Mouse (Mus musculus) layer of hippocampus, postnatal 10 days (tissue): ENCODE data around the gene Lingo3. TPM values are rescaled to one million over a fixed set of nuclear protein-coding genes. Genes with fewer than 3 reads are reported as not detected.

ENCODE experiments used
- DNase-seq, 2 experiments: peaks; one replicate each; pipeline ENCODE4 v3.0.0; 2021; ENCODE audit warnings: low spot score in 2 of 2
- long read RNA-seq: library from polyadenylated mRNA; stranded (forward); transcript quantifications from one replicate; pipeline ENCODE4 v2.0.0, GENCODE M21; 2023
- total RNA-seq, 2 experiments: library from RNA; stranded (reverse); gene quantifications; 2 replicates each; pipeline ENCODE4 v1.2.3; 2021

Lingo3 gene
- 10 to 100 TPM; 20.4 to 25.9 TPM for total RNA-seq
- long read RNA-seq, transcript Lingo3-201 (2 exons, 3,439 nt) = major isoform, 16 of 20 reads
- long read RNA-seq, partial matches to known transcripts = 0 of 20 reads
- long read RNA-seq, other reads (novel, unspliced or antisense) = 4 of 20 reads

- DNase-seq = peak; percentile 66 to 76
Measured at GRCm38 (mm10) chr10:80843931-80844547, at the start of gene Lingo3. Lingo3 (minus strand) TSS chr10:80844039.

GRCm38 (mm10) chr10:80887181-80887580, 43.3 kb upstream of the Lingo3 start:
- DNase-seq = no peak

DNA sequence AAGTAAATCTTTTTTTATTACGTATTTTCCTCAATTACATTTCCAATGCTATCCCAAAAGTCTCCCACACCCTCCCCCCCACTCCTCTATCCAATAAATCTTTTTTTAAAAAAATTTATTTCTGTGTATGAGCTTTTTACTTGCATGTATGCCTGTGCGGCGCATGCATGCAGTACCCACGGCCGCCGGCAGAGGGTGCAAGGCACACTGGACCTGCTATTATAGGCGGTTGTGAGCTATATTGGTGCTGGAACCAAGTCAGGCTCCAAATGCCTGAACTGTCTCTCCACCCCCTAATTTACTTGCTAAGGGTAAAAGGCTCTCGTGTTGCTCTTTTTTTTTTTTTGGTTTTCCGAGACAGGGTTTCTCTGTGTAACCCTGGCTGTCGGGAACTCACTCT, 37.5 kb upstream of the Lingo3 start:
- DNase-seq = peak; percentile 75

GRCm38 (mm10) chr10:80880901-80881300, 37.1 kb upstream of the Lingo3 start:
- DNase-seq = no peak

DNA sequence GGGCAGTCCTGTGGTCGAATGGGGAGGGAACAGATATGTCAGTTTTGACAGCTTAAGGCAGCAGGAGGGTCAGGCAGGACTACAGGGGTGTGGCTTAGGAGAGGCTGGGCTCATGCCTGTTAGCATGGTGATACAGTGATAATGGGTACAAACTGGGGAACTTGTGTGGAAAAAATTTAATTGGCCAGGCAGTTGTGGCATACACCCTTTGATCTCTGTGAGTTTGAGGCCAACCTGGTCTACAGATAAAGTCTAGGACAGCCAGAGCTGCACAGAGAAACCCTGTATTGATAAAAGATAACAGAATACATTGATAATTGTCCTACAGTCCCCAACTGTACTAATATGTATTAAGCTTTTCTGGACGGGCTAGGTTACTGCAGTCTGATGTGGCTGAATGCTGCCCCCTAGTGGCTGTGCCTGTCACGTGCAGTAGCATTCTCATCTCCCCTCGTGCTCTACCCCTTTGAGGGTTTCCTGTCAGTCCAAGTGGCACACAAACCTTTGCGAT, 36.3 kb upstream of the Lingo3 start:
- DNase-seq = peak; percentile 71 to 72

DNA sequence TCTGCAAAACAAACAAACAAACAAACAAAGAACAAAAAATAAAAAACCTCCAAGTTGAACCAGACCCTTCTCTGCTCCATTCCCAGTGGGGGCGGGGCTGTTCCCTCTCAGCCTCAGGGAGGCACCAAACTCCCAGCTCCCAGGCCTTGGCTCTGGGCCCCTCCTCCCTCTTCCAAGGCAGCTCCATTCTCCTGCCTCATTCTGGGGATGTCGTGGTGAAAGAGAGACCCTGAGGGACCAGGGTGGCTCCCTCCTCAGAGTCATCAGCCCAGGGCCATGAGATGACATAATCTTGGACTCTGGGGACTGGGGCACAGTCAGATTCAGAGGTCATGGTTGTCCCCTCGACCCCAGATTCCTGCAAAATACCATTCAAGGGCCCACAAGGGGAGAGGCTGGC, 32.8 kb upstream of the Lingo3 start:
- no peak for DNase-seq

DNA sequence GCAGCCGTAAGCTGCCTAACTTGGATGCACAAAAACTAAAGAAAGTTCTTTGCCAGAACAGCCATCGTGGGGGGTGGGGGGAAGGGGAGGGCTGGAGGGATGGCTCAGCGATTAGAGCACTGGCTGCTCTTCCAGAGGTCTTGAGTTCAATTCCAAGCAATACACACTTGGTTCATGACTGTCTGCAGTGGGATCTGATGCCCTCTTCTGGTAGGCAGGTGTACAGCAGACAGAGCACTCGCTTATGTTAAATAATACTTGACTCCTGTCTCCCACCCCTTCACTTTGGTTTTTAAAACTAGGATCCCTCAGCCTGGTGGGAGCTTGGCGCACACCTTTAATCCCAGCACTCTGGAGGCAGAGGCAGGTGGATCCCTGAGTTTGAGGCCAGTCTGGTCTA, 32.2 kb upstream of the Lingo3 start:
- DNase-seq = peak; percentile 63 to 70

DNA sequence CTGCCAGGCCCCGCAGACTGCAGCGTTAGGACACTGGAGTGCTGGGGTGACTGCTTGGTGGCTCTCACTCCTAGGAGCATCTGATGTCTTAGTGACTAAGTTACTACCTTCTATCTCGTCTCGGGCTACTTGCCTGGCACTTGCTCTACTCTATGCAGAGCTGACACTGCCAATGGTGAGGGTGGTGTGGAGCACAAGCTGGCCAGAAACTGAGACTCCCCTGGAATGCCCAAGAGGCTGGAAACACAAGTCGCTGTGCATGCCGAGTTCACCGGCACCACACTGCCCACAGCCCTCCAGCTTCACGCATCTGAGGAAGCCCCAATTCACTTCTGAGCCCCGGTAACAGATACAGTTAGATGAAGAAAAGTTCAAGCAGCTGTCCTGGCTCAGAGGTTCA, 30.2 kb upstream of the Lingo3 start:
- no peak for DNase-seq

DNA sequence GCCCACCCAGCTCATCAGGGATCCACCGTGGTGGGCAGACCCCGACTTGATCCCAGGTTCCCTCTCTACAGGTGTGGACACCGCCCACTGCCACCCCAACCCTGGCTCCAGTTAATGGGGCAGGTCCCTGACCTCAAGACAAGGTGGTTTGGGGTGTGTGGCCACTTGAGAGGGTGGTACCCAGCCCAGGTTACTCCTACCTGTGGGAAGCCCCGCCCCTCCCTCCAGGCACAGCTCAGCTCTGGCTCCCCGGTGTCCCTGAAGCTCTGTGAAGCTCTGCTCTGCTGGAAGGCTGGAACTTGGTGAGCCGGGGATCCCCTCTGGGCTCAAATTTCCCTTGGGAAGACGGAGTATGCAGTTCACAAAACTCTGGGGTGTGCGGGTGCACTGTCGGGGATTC, 27.7 kb upstream of the Lingo3 start, which contains the start of gene Tmprss9:
Tmprss9 (plus strand) TSS at position 268 of the 400 bp plus-strand sequence.
- DNase-seq = no peak

- no peak for DNase-seq
Measured at GRCm38 (mm10) chr10:80870993-80871392, 27.2 kb upstream of the Lingo3 start.

DNA sequence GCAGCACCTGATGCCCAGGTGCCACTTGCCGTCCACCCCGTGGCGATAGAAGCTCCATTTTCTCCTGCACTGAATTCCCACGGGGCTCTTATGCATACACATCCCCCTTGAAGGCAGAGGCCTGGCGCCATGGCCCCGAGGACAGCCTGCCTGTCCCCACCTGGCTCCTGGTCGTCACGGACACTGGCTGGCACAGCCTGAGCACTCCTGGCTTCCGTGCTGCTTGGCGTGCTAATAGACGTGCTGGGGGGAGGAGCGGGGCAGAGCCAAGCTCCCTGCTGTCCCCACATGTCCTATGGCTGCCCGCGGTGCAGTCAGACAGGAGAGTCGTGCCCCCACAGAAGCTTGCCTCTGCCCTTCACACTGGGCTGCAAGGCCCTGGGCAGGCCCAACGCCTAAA, 20.6 kb upstream of the Lingo3 start:
- no peak for DNase-seq

- DNase-seq = no peak
Measured at GRCm38 (mm10) chr10:80862305-80862704, 18.5 kb upstream of the Lingo3 start.

DNA sequence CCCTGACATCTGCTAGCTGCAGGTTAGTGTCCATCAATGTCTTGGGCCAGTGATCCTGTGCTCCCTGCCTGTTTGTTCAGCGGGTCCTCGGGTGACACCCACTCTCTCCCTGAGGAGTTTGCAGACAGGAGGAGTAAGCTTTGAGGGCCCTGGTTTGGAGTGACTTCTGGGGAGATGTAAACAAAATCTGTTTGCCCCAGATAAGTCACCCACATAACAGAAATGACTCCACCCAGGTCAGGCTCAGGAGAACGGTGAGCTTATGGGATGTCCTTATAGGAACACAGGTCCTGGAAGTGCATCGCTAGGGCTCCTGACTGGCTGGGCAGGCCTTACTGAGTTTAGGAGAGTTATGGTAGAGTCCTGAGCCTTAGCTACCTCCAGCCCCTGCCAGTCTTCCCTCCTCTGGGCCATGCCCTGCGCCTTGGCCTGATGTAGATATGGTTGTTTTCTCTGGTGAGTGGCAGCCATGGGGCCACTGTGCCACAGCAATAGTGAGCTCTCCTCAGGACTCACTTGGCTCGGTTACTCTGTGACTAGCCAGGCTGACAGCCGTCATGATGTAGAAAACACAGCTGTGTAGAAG, 14.6 kb upstream of the Lingo3 start:
- no peak for DNase-seq

DNA sequence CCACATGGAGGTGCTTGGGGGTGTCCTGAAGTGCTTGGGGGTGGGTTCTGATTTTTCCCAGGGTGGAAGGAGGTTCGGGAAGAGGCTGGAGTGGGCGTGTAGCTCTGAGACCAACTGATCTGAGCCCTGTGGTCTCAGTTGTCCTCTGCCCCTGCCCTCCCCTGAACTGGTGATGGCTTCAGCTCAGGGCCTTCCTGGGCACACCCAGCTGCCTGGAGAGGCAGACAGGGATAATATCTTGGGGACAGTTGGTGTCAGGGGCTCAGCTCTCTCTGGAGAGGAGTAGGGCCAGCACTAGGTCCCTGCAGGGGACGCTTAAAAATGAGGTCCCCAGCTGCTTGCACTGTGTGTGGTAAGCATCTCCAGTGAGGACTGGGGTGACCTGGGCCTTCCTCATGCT, 14.0 kb upstream of the Lingo3 start:
- no peak for DNase-seq

DNA sequence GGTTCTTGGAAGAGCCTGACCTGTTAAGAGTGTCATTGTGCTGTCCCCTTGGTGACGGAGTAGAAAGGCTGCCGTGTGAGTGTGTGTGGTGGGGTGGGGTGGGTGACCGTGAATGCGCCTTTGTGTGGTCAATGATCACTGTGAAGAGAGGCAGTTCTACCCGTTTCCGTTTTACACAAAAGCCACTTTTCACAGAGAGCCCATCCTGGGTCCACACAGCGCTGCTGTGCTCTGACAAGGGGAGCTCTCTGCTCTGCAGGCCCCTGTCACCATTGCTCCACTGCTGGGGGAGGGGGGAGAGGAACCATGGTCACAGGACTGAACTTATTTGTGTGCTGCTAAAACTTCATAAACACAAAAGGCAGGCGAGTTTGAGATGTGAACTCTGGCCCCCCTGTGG, 13.5 kb upstream of the Lingo3 start:
- DNase-seq = no peak

DNA sequence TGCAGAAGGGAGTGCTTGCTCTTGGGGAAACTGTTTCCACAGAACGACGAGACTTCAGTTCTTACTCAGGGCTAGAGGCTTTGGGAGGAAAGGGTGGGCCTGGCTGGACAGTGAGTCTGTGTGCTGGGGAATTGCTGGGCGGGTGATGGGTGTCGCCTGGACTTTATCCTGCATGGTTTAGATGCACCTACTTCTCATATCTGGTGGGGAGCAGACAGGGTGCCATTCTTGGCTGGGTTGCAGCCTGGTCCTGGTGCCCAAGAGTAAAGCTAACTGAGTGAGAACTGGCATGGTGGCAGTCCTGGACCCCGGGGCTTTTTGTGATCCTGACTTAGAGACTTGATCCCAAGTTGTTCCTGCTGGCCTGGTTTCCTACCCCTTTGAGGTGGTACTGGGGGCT, 13.1 kb upstream of the Lingo3 start:
- DNase-seq = no peak

- DNase-seq = peak in 1 of 2 experiments; percentile 49
Measured at GRCm38 (mm10) chr10:80856267-80856666, 12.4 kb upstream of the Lingo3 start.

GRCm38 (mm10) chr10:80855749-80856073, 11.9 kb upstream of the Lingo3 start:
- no peak for DNase-seq

GRCm38 (mm10) chr10:80854913-80855748, 11.3 kb upstream of the Lingo3 start, which contains the start of the genes Lsm7 and Sppl2b:
Lsm7 (minus strand) TSS chr10:80855209.
Sppl2b (plus strand) TSS chr10:80855275.
- DNase-seq = peak; percentile 98 to 99

DNA sequence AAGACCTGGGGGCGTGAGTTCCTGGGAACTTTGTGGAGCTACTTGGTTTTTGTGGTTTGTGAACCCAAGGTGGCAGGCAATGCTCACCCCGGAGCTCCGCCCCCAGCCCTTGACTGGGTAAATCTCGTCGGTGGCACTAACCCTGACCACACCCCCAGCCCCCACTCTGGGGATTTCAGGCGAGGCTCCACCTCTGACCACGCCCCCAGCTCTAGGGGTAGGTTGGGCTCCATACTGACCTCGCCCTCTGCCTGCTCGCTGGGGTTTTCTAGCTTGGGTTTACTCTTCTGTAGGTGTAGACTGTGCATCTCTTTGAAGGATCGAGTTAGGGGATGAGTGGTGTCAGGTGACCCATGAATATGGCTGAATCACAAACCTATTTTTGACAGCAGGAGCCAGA, 4.7 kb upstream of the Lingo3 start:
- no peak for DNase-seq

DNA sequence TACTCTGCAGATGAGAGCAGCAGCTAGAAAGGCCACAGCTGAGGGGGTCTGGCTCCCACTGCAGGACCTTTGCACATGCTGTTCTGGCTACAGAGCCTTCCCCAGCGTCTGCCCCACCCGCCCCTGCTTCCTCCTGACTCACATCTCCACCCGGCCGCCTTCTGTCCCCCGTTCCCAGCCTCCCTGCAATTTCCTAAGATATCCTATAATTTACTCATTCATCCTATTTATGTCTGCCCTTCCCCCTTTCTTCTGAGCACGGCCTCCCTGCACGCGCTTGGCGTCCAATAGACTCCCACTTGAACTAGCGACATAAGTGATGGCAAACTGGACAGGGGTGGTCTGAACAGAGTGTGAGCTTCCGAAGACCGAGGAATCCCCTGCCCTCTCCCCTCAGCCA, 1.9 kb upstream of the Lingo3 start:
- DNase-seq = no peak
